Mouse (Mus musculus) heart, postnatal 0 days (tissue): ENCODE measurements at regions not wholly inside any gene's neighbourhood (a gene's known extent, or its start where the extent isn't known, plus 50 kb on each side); places are given as distances from the start of the nearest gene placed in this dataset.

Experiments used
- ATAC-seq: fragments of 200-750 bp; cut with Nextera tagmentation; 2 replicates; pipeline ENCODE4 v1.8.0; 2017; ENCODE audit warnings: low read depth, moderate number of reproducible peaks, moderate library complexity; ENCODE audit not compliant: insufficient read depth
- DNase-seq: peaks from one replicate; pipeline ENCODE4 v3.0.0-alpha.2; 2016; ENCODE audit warnings: low spot score
- H3K27ac ChIP-seq: fragments of 300-500 bp; sonication (generic); 2 replicates; pipeline ENCODE4 v1.5.1; 2014; ENCODE audit warnings: low read depth, mild to moderate bottlenecking
- H3K27me3 ChIP-seq: fragments of 300-500 bp; sonication (generic); 2 replicates; pipeline ENCODE4 v1.6.1; 2014; ENCODE audit warnings: low read length, mixed read lengths; ENCODE audit not compliant: control insufficient read depth, insufficient read depth
- H3K36me3 ChIP-seq: fragments of 300-500 bp; sonication (generic); replicated peaks from 2 replicates; pipeline ENCODE4 v1.6.1; 2014; ENCODE audit warnings: low read length, mixed read lengths; ENCODE audit not compliant: control insufficient read depth, insufficient read depth
- H3K4me1 ChIP-seq: fragments of 300-500 bp; sonication (generic); 2 replicates; pipeline ENCODE4 v1.6.1; 2014; ENCODE audit warnings: antibody characterized with exemption; ENCODE audit not compliant: control insufficient read depth, insufficient read depth
- H3K4me2 ChIP-seq: fragments of 300-500 bp; sonication (generic); 2 replicates; pipeline ENCODE4 v1.6.1; 2014; ENCODE audit warnings: low read depth, mild to moderate bottlenecking, low read length, moderate library complexity
- H3K4me3 ChIP-seq: fragments of 300-500 bp; sonication (generic); 2 replicates; pipeline ENCODE4 v1.5.1; 2014; ENCODE audit warnings: low read depth, low read length
- H3K9ac ChIP-seq: fragments of 300-500 bp; sonication (generic); replicated peaks from 2 replicates; pipeline ENCODE4 v1.6.1; 2014; ENCODE audit warnings: low read depth, low read length, mixed read lengths
- H3K9me3 ChIP-seq: fragments of 300-500 bp; sonication (generic); replicated peaks from 2 replicates; pipeline ENCODE4 v1.6.1; 2016; ENCODE audit warnings: low read length; ENCODE audit not compliant: control insufficient read depth
- CTCF ChIP-seq: IDR thresholded peaks from 2 replicates; pipeline ENCODE4 v1.5.1; 2016; ENCODE audit warnings: antibody characterized with exemption, control low read depth, low read depth
- EP300 ChIP-seq: IDR thresholded peaks from 2 replicates; pipeline ENCODE4 v1.6.1; 2016; ENCODE audit warnings: antibody characterized with exemption, low read depth
- WGBS: fragments of 180-500 bp; shearing (Covaris S2); extraction: QIAGEN DNeasy Blood & Tissue Kit; methylation state at CpG from one replicate; pipeline ENCODE4 v1.1.7; 2014; 5-methylcytosine and 5-hydroxymethylcytosine counted together

DNA sequence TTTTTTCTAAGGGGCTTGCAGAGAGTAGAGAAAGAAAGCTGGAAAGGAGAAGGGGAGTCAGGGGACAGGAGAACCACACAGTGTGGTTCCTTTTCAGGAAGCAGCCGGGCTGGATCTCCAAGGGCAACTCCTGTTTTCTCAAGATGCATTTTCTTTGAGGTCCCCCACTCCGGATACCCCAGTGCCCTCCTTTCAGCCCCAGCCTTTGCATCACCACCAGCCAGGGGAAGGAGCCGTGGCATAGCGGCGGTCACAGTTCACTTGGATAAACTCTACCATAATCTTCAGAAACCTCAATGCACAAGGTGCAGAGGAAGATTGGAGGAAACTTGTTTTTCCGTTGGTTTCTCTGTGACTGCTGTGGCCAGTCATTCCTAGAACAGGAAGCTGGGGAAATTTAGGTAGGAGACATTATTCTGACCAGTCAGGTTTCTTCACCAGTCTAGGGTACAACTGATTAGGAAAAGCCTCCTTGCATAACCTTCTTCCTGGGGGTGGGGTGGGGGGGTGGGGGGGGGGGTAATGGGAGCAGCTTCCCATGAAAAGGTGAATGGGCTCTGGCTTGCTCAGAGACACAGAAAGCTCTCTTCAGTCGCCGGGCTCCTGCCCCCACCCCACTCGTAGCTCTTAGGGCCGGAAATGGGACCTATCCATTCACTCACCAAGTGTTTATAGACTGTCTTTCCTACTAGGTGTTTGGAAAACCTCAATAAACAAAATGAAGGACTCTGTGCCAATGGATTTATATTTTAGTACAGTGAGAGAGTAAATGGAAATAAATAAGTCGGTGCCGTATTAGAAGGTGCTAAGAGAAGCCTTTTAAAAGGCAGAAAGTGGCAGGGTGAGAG, 196.6 kb downstream of the Gsdmc2 start:
- Histone ChIP-seq H3K9me3 (no peaks in the 10 kb centered on the region), H3K27ac (no peak overlapping the region), H3K4me1 (no peaks in the 10 kb centered on the region), H3K4me2 (no peak overlapping the region), H3K4me3 (no peak overlapping the region), H3K9ac (no peak overlapping the region), H3K36me3 (no peaks in the 10 kb centered on the region), H3K27me3 (no peaks in the 10 kb centered on the region)
- no peak for TF ChIP-seq CTCF
- TF ChIP-seq EP300 = no peak
- DNase-seq = no peak
- 74% methylated on average over 12 of the region's 12 CpGs for WGBS
- ATAC-seq = no peak

DNA sequence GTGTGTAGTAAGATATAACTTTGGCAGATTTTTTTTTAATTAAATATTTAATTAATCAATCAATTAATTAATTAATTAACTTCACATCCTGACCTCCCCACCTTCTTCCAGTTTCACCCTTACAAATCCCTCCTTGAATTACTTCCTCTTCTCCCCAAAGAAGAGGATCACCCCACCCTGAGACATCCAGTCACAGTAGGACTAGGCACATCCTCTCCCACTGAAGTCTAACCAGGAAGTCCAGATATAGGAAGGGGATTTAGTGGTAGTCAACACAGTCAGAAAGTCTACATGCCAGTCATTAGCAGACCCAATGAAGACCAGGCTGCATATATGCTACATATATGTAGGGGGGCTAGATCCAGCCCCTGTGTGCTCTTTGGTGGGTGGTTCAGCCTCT, 220.2 kb downstream of the Gsdmc2 start:
- no peaks in the 10 kb centered on the region for H3K36me3 ChIP-seq
- TF ChIP-seq EP300 = no peak
- no peak for ATAC-seq

GRCm38 (mm10) chr15:63624249-63624648, 220.7 kb downstream of the Gsdmc2 start:
- 79% methylated on average over 2 of the region's 2 CpGs for WGBS
- H3K4me2 ChIP-seq = no peak overlapping the region
- no peak for ATAC-seq

More for the DNA sequence above, 220.2 kb downstream of the Gsdmc2 start:
- no peaks in the 10 kb centered on the region for H3K9me3 ChIP-seq
- no peak overlapping the region for H3K9ac ChIP-seq
- no peak overlapping the region for H3K27ac ChIP-seq
- no peak overlapping the region for H3K4me2 ChIP-seq
- no peaks in the 10 kb centered on the region for H3K27me3 ChIP-seq
- no peaks in the 10 kb centered on the region for H3K4me1 ChIP-seq
- DNase-seq = no peak
- no peak overlapping the region for H3K4me3 ChIP-seq

DNA sequence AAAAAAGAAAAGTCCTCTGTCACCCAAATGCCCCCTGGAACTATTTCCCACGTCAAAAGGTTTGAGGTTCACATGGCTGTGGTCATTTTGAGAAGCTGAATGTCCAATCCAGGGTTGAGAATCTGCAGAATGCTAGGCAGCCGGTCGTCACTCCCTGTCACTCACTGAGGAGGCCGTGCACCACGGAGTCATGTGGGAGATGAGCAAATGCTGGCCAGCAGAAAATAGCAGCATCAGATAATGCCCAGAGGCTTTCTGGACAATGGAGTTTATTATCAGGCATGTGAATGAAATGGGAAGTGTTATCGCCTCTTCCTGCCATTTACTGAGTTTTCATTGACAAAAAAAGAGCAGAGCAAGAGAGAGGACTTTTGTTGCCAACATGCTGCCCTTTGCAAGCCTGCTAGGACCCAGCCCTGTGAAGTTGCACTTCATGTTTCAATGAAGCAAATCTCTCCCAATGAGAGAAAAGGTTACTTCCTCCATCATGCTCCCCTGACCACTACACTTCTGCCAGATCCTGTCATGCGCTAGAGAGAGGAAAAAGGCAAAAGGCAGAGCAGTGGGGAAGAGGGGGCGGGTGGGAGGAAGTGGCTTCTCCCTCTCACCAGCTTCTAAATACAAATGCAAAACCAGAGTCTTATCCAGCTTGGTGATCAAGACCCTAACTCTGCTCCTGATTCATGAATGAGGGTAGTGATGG, 228.3 kb downstream of the Gsdmc2 start:
- Histone ChIP-seq H3K4me1 (0 out of 2 replicates have a peak, but pooled peaks cover 6% of the 10 kb centered on the region), H3K27ac (no peak overlapping the region), H3K36me3 (no peaks in the 10 kb centered on the region), H3K27me3 (no peaks in the 10 kb centered on the region), H3K9me3 (no peaks in the 10 kb centered on the region), H3K4me3 (no peak overlapping the region), H3K9ac (no peak overlapping the region), H3K4me2 (no peak overlapping the region)
- peak; percentile 29 for DNase-seq
- 23% methylated on average over 8 of the region's 8 CpGs for WGBS
- peak; percentile 55; the same call in 1 of the 2 replicates for ATAC-seq
- no peak for TF ChIP-seq CTCF

More at GRCm38 (mm10) chr15:63624249-63624648, 220.7 kb downstream of the Gsdmc2 start:
- DNase-seq = no peak
- no peaks in the 10 kb centered on the region for H3K4me1 ChIP-seq
- H3K9ac ChIP-seq = no peak overlapping the region
- H3K27ac ChIP-seq = no peak overlapping the region
- no peaks in the 10 kb centered on the region for H3K9me3 ChIP-seq
- no peaks in the 10 kb centered on the region for H3K36me3 ChIP-seq
- no peaks in the 10 kb centered on the region for H3K27me3 ChIP-seq
- no peak overlapping the region for H3K4me3 ChIP-seq
- TF ChIP-seq EP300 (no peak), CTCF (no peak)

DNA sequence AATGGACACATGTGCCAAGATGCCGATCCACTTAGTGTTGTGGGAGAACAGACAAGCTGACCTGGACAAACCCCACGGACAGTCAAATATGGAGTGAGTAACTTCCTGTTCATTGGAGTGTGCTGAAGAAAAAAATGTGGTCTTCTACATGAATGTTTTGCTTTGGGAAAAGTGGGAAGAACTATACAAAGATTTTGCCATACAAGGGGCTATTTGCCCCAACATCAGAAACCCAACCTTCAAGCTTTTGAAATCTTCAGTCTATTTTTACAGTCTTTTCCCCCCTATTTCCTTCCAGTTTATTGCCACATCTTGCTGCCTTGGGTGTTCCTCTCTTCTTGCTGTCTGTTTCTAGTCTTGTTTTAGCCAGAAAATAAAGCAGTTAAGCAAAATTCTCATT, 230.8 kb downstream of the Gsdmc2 start:
- H3K4me1 ChIP-seq = 0 out of 2 replicates have a peak, but pooled peaks cover 6% of the 10 kb centered on the region
- no peak overlapping the region for H3K4me3 ChIP-seq
- H3K27ac ChIP-seq = no peak overlapping the region
- no peak for ATAC-seq
- TF ChIP-seq CTCF = no peak
- TF ChIP-seq EP300 = no peak
- no peak overlapping the region for H3K4me2 ChIP-seq
- no peak overlapping the region for H3K9ac ChIP-seq
- no peaks in the 10 kb centered on the region for H3K27me3 ChIP-seq
- DNase-seq = no peak
- 88% methylated on average over 2 of the region's 2 CpGs for WGBS
- no peaks in the 10 kb centered on the region for H3K9me3 ChIP-seq
- no peaks in the 10 kb centered on the region for H3K36me3 ChIP-seq
